18 mouse cellular contexts compared by ENCODE assay signal in genomic region chr11:80580494-80580893, GRCm38 (mm10).
"Had no signal": no experiment of that assay in that cellular context is flagged by ENCODE, and none has a peak within 500 bp of the region (broad histone marks: within the 10 kb centered on the region; RNA-seq: fewer than 3 reads in every experiment).

No protein-coding gene starts in this region.

- H3K4me3 ChIP-seq: midbrain, embryonic 10.5 days; midbrain, embryonic 12.5 days; myocyte; neural tube, embryonic 13.5 days; neural tube, embryonic 15.5 days had no signal

- H3K4me2 ChIP-seq: lung, embryonic 14.5 days; midbrain, embryonic 12.5 days; neural tube, embryonic 13.5 days; neural tube, embryonic 15.5 days had no signal

- DNase-seq: lung, adult 18-20 months; lung, embryonic 14.5 days; lung, postnatal 10 days; lung, postnatal 4 days; retina, postnatal 1 day; right cerebral cortex, adult 18-20 months; right cerebral cortex, postnatal 25 days; right cerebral cortex, postnatal 4 days; spleen, adult 18-20 months; thymus, adult 18-20 months; thymus, postnatal 14 days; thymus, postnatal 36 days had no signal

- H3K9me3 ChIP-seq: midbrain, embryonic 10.5 days; midbrain, embryonic 12.5 days; neural tube, embryonic 13.5 days; neural tube, embryonic 15.5 days had no signal

- ATAC-seq: midbrain, embryonic 16.5 days had no signal

- H3K27ac ChIP-seq: midbrain, embryonic 10.5 days; midbrain, embryonic 12.5 days; neural tube, embryonic 13.5 days; neural tube, embryonic 15.5 days had no signal

- H3K36me3 ChIP-seq: midbrain, embryonic 10.5 days; midbrain, embryonic 12.5 days; neural tube, embryonic 13.5 days; neural tube, embryonic 15.5 days had no signal

- H3K9ac ChIP-seq: lung, embryonic 14.5 days; midbrain, embryonic 12.5 days; neural tube, embryonic 13.5 days; neural tube, embryonic 15.5 days had no signal
